Mouse (Mus musculus) spleen, adult 2 months (tissue): ENCODE measurements around the gene Cox4i2. TPM values are rescaled to one million over a fixed set of nuclear protein-coding genes. Genes with fewer than 3 reads are reported as not detected.

Experiments
- DNase-seq, 2 experiments: peaks; one replicate each; pipeline versions ENCODE4 v3.0.0 to v3.0.0-alpha.2; 2012 to 2021; ENCODE audit warnings: low spot score in 2 of 2, low read depth in 1 of 2
- H3K27ac ChIP-seq: fragments of 200-500 bp; 2 replicates; pipeline ENCODE4 v1.5.1; 2012; ENCODE audit warnings: low read length, inconsistent platforms; ENCODE audit not compliant: insufficient read depth
- H3K27me3 ChIP-seq: fragments of 200-500 bp; 2 replicates; pipeline ENCODE4 v1.6.1; 2012; ENCODE audit warnings: mild to moderate bottlenecking, moderate library complexity, low read length, inconsistent platforms; ENCODE audit not compliant: control insufficient read depth, insufficient read depth
- H3K36me3 ChIP-seq: fragments of 200-500 bp; 2 replicates; pipeline ENCODE4 v1.6.1; 2012; ENCODE audit warnings: mild to moderate bottlenecking, low read length, inconsistent platforms; ENCODE audit not compliant: control insufficient read depth, insufficient read depth
- H3K4me1 ChIP-seq: fragments of 200-500 bp; 2 replicates; pipeline ENCODE4 v1.6.1; 2011; ENCODE audit warnings: inconsistent platforms; ENCODE audit not compliant: control insufficient read depth, insufficient read depth, insufficient read length
- H3K4me3 ChIP-seq: fragments of 200-500 bp; 2 replicates; pipeline ENCODE4 v1.5.1; 2011; ENCODE audit warnings: mild to moderate bottlenecking, inconsistent platforms; ENCODE audit not compliant: insufficient read depth, insufficient read length; ENCODE audit errors: extremely low read depth
- CTCF ChIP-seq: fragments of 200-500 bp; IDR thresholded peaks from 2 replicates; pipeline ENCODE4 v1.5.1; 2011; ENCODE audit warnings: mild to moderate bottlenecking, inconsistent platforms; ENCODE audit not compliant: insufficient read depth, insufficient read length, insufficient replicate concordance; ENCODE audit errors: extremely low read depth
- POLR2A ChIP-seq: fragments of 200-500 bp; IDR thresholded peaks from 2 replicates; pipeline ENCODE4 v1.6.1; 2011; ENCODE audit warnings: low read depth, low read length, inconsistent platforms
- WGBS: fragments of 180-500 bp; shearing (Covaris S2); methylation state at CpG from one replicate; pipeline ENCODE4 v1.1.7; 2018; 5-methylcytosine and 5-hydroxymethylcytosine counted together
- polyA plus RNA-seq: library from polyadenylated mRNA; depleted of rRNA; stranded (reverse); fragments of >200 nt; gene quantifications from 2 replicates; pipeline ENCODE4 v1.2.3, GENCODE M21; 2012

Cox4i2 gene
- polyA plus RNA-seq, 1 experiment, result 0.56 TPM

DNA sequence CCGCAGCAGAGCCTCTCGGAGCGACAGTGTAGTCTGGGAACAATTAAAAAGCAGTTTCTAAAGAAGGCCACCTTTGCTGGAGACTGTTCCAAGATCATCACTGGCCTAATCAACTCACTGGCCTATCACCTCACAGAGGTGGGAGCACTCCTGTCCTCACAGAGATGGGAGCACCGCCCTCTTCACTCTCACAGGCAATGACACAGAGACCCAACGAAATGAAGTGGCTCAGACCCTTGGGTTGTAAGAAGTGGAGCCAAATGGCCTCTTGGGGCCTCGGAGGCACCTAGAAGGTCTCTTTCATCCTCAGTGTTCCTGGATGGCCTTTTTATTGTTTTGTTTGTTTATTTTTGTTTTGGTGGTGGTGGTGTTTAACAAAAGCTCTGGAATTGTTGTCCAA lies 27.8 kb upstream of the Cox4i2 start:
- Histone ChIP-seq H3K36me3 (no peaks in the 10 kb centered on the region), H3K27me3 (peaks cover 7% of the 10 kb centered on the region), H3K4me1 (0 out of 2 replicates have a peak, but pooled peaks cover 7% of the 10 kb centered on the region), H3K27ac (no peak overlapping the region), H3K4me3 (no peak overlapping the region)
- TF ChIP-seq POLR2A, result no peak
- TF ChIP-seq CTCF, result no peak
- DNase-seq, result no peak
- WGBS, result 92% methylated on average over 6 of the region's 6 CpGs

- Histone ChIP-seq H3K27ac (no peak overlapping the region; the same call in 1 of the 2 replicates), H3K27me3 (peaks cover 7% of the 10 kb centered on the region), H3K4me3 (no peak overlapping the region), H3K36me3 (no peaks in the 10 kb centered on the region), H3K4me1 (0 out of 2 replicates have a peak, but pooled peaks cover 7% of the 10 kb centered on the region)
- no peak for DNase-seq
- 55% methylated on average over 6 of the region's 6 CpGs for WGBS
- TF ChIP-seq CTCF, result no peak
- TF ChIP-seq POLR2A, result no peak
Measured at GRCm38 (mm10) chr2:152726751-152727335, 27.1 kb upstream of the Cox4i2 start.

DNA sequence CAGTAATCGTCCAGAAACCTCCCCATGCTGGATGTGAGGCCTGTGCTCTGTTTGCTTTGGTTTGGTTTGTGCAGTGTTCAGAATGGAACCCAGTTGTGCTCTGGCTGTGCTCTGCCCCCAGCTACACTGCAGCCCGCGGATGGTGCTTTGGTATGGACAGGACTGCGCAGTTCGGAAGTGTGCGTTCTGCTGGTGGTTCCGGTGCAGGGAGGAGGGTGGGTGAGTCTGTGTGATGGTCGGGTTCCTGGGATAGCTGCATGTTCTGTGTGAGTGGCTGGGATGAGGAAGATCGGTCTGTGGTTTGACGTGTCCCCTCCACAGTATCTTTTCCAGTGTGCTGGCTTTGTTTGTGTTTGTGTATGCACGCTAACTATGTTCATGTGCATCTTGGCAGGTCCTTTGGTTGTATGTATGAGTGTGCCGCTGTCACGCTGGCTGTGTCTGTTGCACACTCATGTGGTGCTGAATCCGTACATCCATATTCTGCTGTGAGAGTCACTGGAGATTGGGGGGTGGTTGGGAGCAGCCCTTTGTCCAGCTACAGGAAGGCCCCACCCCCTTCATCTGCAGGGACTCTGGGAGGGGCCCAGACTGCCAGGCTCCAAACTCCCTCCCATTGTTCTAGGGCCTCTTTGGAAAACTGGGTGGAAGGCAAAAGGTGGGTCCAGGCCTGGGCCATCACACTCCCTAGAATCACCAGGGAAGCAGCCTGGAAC lies 26.0 kb upstream of the Cox4i2 start:
- 90% methylated on average over 14 of the region's 14 CpGs for WGBS
- H3K36me3 ChIP-seq, result no peaks in the 10 kb centered on the region
- no peak for TF ChIP-seq CTCF
- no peak for TF ChIP-seq POLR2A
- H3K27me3 ChIP-seq, result peaks cover 7% of the 10 kb centered on the region
- 0 out of 2 replicates have a peak, but pooled peaks cover 7% of the 10 kb centered on the region for H3K4me1 ChIP-seq
- peak overlapping the region; percentile 25; the same call in 1 of the 2 replicates for H3K27ac ChIP-seq
- no peak overlapping the region for H3K4me3 ChIP-seq
- no peak for DNase-seq

GRCm38 (mm10) chr2:152728594-152728993 lies 25.4 kb upstream of the Cox4i2 start:
- peaks cover 6% of the 10 kb centered on the region for H3K27me3 ChIP-seq
- 0 out of 2 replicates have a peak, but pooled peaks cover 7% of the 10 kb centered on the region for H3K4me1 ChIP-seq
- TF ChIP-seq CTCF, result no peak
- TF ChIP-seq POLR2A, result no peak
- H3K4me3 ChIP-seq, result no peak overlapping the region
- DNase-seq, result no peak
- peak overlapping the region; percentile 25; the same call in 1 of the 2 replicates for H3K27ac ChIP-seq
- no peaks in the 10 kb centered on the region for H3K36me3 ChIP-seq
- 85% methylated on average over 7 of the region's 7 CpGs for WGBS

DNA sequence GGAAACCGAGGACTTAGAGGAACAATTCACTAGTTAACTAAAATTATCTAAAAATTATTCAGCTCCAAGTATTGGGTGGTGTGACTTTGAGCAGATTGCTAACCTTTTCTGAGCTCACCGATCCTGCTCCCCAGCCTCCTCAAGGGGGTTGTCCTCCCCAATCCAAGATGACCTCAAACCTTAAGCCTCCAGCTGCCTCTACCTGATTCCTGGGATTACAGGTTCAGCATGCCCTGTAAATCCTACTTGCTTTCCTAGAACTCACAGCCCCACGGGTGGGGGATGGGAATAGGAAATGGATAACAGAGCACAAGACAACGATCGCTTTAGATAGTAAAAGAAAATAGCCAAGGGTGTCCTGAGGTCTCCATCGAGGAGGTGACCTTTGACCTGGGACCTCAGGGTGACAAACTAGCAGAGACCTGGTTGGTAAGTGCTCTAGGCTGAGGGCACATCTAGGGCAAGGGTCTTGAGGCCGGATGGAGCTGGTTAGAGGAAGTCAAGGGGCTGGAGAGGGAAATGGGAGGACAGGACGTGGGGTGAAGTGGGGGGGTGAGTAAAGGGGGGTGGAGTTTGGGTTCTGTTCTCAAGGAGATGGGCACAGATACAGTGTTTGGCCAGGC lies 24.8 kb upstream of the Cox4i2 start:
- Histone ChIP-seq H3K4me3 (no peak overlapping the region), H3K27ac (no peak overlapping the region)

DNA sequence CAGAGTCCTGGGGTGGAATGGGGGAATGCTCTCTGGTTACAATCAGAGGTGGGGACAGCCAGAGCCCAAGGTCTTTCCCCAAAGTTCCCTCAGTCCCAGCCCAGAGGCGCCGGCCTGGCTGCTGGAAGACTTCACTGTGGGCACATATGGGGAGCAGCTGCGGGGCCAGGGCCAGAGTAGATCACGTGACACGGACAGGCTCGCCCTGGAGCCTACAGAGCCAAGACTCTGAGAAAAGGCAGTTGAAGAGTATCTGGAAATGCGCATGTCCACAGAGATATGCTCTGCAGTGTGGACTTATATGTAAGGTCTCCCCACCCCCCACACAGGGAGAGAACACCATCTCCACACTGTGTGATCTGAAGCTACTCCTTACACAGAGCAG lies 24.3 kb upstream of the Cox4i2 start:
- Histone ChIP-seq H3K27ac (no peak overlapping the region), H3K27me3 (no peaks in the 10 kb centered on the region), H3K4me3 (no peak overlapping the region), H3K36me3 (no peaks in the 10 kb centered on the region), H3K4me1 (no peaks in the 10 kb centered on the region)
- WGBS, result 66% methylated on average over 7 of the region's 7 CpGs
- TF ChIP-seq POLR2A, result no peak
- no peak for TF ChIP-seq CTCF
- no peak for DNase-seq

More for the DNA sequence above, 24.8 kb upstream of the Cox4i2 start:
- H3K27me3 ChIP-seq, result peaks cover 2% of the 10 kb centered on the region; the same call in 1 of the 2 replicates
- TF ChIP-seq POLR2A (no peak), CTCF (no peak)
- no peaks in the 10 kb centered on the region for H3K36me3 ChIP-seq
- 49% methylated on average over 8 of the region's 8 CpGs for WGBS
- DNase-seq, result no peak
- H3K4me1 ChIP-seq, result 0 out of 2 replicates have a peak, but pooled peaks cover 2% of the 10 kb centered on the region
